Mouse (Mus musculus) heart, postnatal 0 days (tissue): ENCODE measurements around the gene Dnajb13. TPM values are rescaled to one million over a fixed set of nuclear protein-coding genes. Genes with fewer than 3 reads are reported as not detected.

Source experiments
- ATAC-seq: fragments of 200-750 bp; cut with Nextera tagmentation; 2 replicates; pipeline ENCODE4 v1.8.0; 2017; ENCODE audit warnings: low read depth, moderate number of reproducible peaks, moderate library complexity; ENCODE audit not compliant: insufficient read depth
- DNase-seq: peaks from one replicate; pipeline ENCODE4 v3.0.0-alpha.2; 2016; ENCODE audit warnings: low spot score
- H3K27ac ChIP-seq: fragments of 300-500 bp; sonication (generic); 2 replicates; pipeline ENCODE4 v1.5.1; 2014; ENCODE audit warnings: low read depth, mild to moderate bottlenecking
- H3K27me3 ChIP-seq: fragments of 300-500 bp; sonication (generic); 2 replicates; pipeline ENCODE4 v1.6.1; 2014; ENCODE audit warnings: low read length, mixed read lengths; ENCODE audit not compliant: control insufficient read depth, insufficient read depth
- H3K36me3 ChIP-seq: fragments of 300-500 bp; sonication (generic); replicated peaks from 2 replicates; pipeline ENCODE4 v1.6.1; 2014; ENCODE audit warnings: low read length, mixed read lengths; ENCODE audit not compliant: control insufficient read depth, insufficient read depth
- H3K4me1 ChIP-seq: fragments of 300-500 bp; sonication (generic); 2 replicates; pipeline ENCODE4 v1.6.1; 2014; ENCODE audit warnings: antibody characterized with exemption; ENCODE audit not compliant: control insufficient read depth, insufficient read depth
- H3K4me2 ChIP-seq: fragments of 300-500 bp; sonication (generic); 2 replicates; pipeline ENCODE4 v1.6.1; 2014; ENCODE audit warnings: low read depth, mild to moderate bottlenecking, low read length, moderate library complexity
- H3K4me3 ChIP-seq: fragments of 300-500 bp; sonication (generic); 2 replicates; pipeline ENCODE4 v1.5.1; 2014; ENCODE audit warnings: low read depth, low read length
- H3K9ac ChIP-seq: fragments of 300-500 bp; sonication (generic); replicated peaks from 2 replicates; pipeline ENCODE4 v1.6.1; 2014; ENCODE audit warnings: low read depth, low read length, mixed read lengths
- H3K9me3 ChIP-seq: fragments of 300-500 bp; sonication (generic); replicated peaks from 2 replicates; pipeline ENCODE4 v1.6.1; 2016; ENCODE audit warnings: low read length; ENCODE audit not compliant: control insufficient read depth
- CTCF ChIP-seq: IDR thresholded peaks from 2 replicates; pipeline ENCODE4 v1.5.1; 2016; ENCODE audit warnings: antibody characterized with exemption, control low read depth, low read depth
- EP300 ChIP-seq: IDR thresholded peaks from 2 replicates; pipeline ENCODE4 v1.6.1; 2016; ENCODE audit warnings: antibody characterized with exemption, low read depth
- WGBS: fragments of 180-500 bp; shearing (Covaris S2); extraction: QIAGEN DNeasy Blood & Tissue Kit; methylation state at CpG from one replicate; pipeline ENCODE4 v1.1.7; 2014; 5-methylcytosine and 5-hydroxymethylcytosine counted together
- polyA plus RNA-seq: library from polyadenylated mRNA; unstranded; fragments of >200 nt; fragmentation: Nextera tagmentation; extraction: Ambion mirVana; gene quantifications from 2 replicates; pipeline ENCODE4 v1.2.1, GENCODE M21; 2015
- total RNA-seq: library from RNA; depleted of rRNA; stranded (reverse); fragments of >200 nt; gene quantifications from 2 replicates; pipeline ENCODE4 v1.2.3, GENCODE M21; 2014; ENCODE audit warnings: low replicate concordance

Gene Dnajb13
- total and polyA plus RNA-seq, 2 experiments from 2014 or later, result 0.07 TPM; not detected in 1

- TF ChIP-seq EP300, result no peak
- TF ChIP-seq CTCF, result no peak
- Histone ChIP-seq H3K9me3 (no peaks in the 10 kb centered on the region), H3K9ac (peak overlapping the region; percentile 40; the same call in 1 of the 2 replicates), H3K27me3 (no peaks in the 10 kb centered on the region), H3K4me2 (peak overlapping the region; percentile 68), H3K36me3 (peaks cover 20% of the 10 kb centered on the region; the same call in 1 of the 2 replicates), H3K4me1 (peaks cover 21% of the 10 kb centered on the region), H3K4me3 (peak overlapping the region; percentile 56), H3K27ac (peak overlapping the region; percentile 80)
- no peak for ATAC-seq
- 85% methylated on average over 7 of the region's 7 CpGs for whole genome bisulfite sequencing
- no peak for DNase-seq
These were observed 20.3 kb downstream of the Dnajb13 start for GRCm38 (mm10) chr7:100494415-100494831.

GRCm38 (mm10) chr7:100493484-100494414 is 21.0 kb downstream of the Dnajb13 start:
- Histone ChIP-seq H3K4me3 (peak overlapping the region; percentile 56), H3K9ac (peak overlapping the region; percentile 40), H3K4me2 (peak overlapping the region; percentile 68), H3K27me3 (no peaks in the 10 kb centered on the region), H3K9me3 (no peaks in the 10 kb centered on the region), H3K36me3 (peaks cover 13% of the 10 kb centered on the region; the same call in 1 of the 2 replicates), H3K4me1 (peaks cover 21% of the 10 kb centered on the region), H3K27ac (peak overlapping the region; percentile 80)
- 27% methylated on average over 19 of the region's 19 CpGs for WGBS
- DNase-seq (peak; percentile 67), ATAC-seq (peak; percentile 40)
- TF ChIP-seq EP300 (0 out of 2 replicates have a peak, but pooled peaks have one; percentile 8), CTCF (no peak)

GRCm38 (mm10) chr7:100493117-100493483 is 21.7 kb downstream of the Dnajb13 start, which contains the start of gene Ucp2:
Gene Ucp2 (plus strand): TSS chr7:100493337.
- Histone ChIP-seq H3K27ac (peak within 1 kb of the TSS; percentile 80), H3K9me3 (no peaks in the 10 kb centered on the region), H3K4me2 (peak within 1 kb of the TSS; percentile 68), H3K36me3 (peaks cover 9% of the 10 kb centered on the region; the same call in 1 of the 2 replicates), H3K27me3 (no peaks in the 10 kb centered on the region), H3K4me3 (peak within 1 kb of the TSS; percentile 56), H3K9ac (peak within 1 kb of the TSS; percentile 40), H3K4me1 (peaks cover 21% of the 10 kb centered on the region)
- TF ChIP-seq CTCF, result no peak
- peak; percentile 53 for TF ChIP-seq EP300
- ATAC-seq, result peak; percentile 38
- DNase-seq, result peak; percentile 52
- WGBS, result 1% methylated on average over 25 of the region's 27 CpGs

GRCm38 (mm10) chr7:100492391-100493116 is 22.2 kb downstream of the Dnajb13 start:
- no peak for DNase-seq
- peaks cover 9% of the 10 kb centered on the region; the same call in 1 of the 2 replicates for H3K36me3 ChIP-seq
- no peaks in the 10 kb centered on the region for H3K27me3 ChIP-seq
- H3K4me1 ChIP-seq, result peaks cover 21% of the 10 kb centered on the region
- peak overlapping the region; percentile 80 for H3K27ac ChIP-seq
- 0 out of 2 replicates have a peak, but pooled peaks have one; percentile 0 for ATAC-seq
- H3K9me3 ChIP-seq, result no peaks in the 10 kb centered on the region
- TF ChIP-seq CTCF (no peak), EP300 (no peak)
- H3K9ac ChIP-seq, result peak overlapping the region; percentile 32
- H3K4me3 ChIP-seq, result peak overlapping the region; percentile 56
- H3K4me2 ChIP-seq, result peak overlapping the region; percentile 68
- 7% methylated on average over 33 of the region's 36 CpGs for WGBS

- DNase-seq (no peak), ATAC-seq (no peak)
- Histone ChIP-seq H3K9ac (no peak overlapping the region), H3K4me2 (no peak overlapping the region), H3K36me3 (no peaks in the 10 kb centered on the region), H3K27me3 (no peaks in the 10 kb centered on the region), H3K4me1 (peaks cover 5% of the 10 kb centered on the region; the same call in 1 of the 2 replicates), H3K27ac (no peak overlapping the region), H3K4me3 (no peak overlapping the region), H3K9me3 (no peaks in the 10 kb centered on the region)
- TF ChIP-seq EP300 (no peak), CTCF (no peak)
- 25% methylated on average over 10 of the region's 10 CpGs for WGBS
These were observed 26.2 kb downstream of the Dnajb13 start for GRCm38 (mm10) chr7:100488474-100489048.
